Mouse (Mus musculus) small intestine, adult 2 months (tissue): ENCODE results near the gene Hoxd13.

Source experiments
- CTCF ChIP-seq: fragments of 200-500 bp; IDR thresholded peaks from 2 replicates; pipeline ENCODE4 v1.5.1; 2012; ENCODE audit warnings: low read depth, mild to moderate bottlenecking, control low read depth, inconsistent platforms, low read length, moderate library complexity, mixed read lengths; ENCODE audit not compliant: insufficient replicate concordance, insufficient read length; ENCODE audit errors: extremely low read depth
- POLR2A ChIP-seq: fragments of 200-500 bp; IDR thresholded peaks from 2 replicates; pipeline ENCODE4 v1.6.1; 2012; ENCODE audit warnings: low read depth, mild to moderate bottlenecking, control low read depth, inconsistent platforms, low read length, moderate library complexity

GRCm38 (mm10) chr2:74711721-74712621 is 43.9 kb downstream of the Hoxd13 start, which contains the start of the genes Hoxd3 and Hoxd4:
- TF ChIP-seq CTCF, result no peak
- TF ChIP-seq POLR2A, result no peak
